Mouse (Mus musculus) cerebellum, postnatal 25 days (tissue): ENCODE data around the gene Sptbn1.

ENCODE experiments used
- DNase-seq, 2 experiments: peaks; one replicate each; pipeline ENCODE4 v3.0.0; 2021; ENCODE audit warnings: mixed read lengths in 2 of 2

Sptbn1 gene

DNA sequence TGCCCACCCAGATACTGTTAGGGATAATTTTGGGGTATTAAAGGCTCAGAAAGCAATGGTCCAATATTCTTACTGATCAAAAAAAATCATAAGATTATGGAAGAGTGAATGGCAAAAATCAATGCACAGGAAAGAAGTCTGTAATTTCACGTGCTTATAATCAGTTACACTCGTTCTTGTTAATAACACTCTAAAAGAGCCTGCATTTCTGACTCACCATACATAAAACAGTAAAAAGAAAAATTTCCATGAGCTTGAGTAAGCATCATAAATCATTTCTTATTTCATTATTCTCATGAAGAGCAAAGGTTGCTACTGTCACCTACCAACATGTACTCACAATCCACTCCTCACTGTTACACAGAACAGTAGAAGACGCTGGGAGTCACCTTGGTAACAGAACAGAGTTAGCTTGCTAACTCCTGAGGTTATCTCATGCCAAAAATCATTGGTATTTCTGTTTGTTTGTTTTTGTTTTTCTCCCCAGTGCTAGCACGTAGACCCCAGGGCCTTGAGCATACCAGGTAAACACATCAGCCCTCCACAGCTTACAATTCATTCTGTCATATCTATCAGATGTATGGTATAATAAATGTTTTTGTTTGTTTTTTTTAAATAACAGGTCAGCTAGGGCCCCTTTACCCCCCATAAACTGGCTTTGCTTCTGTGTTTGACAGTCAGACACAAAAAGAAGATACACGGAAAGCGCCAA, 57.7 kb downstream of the Sptbn1 start:
- DNase-seq: no peak

DNA sequence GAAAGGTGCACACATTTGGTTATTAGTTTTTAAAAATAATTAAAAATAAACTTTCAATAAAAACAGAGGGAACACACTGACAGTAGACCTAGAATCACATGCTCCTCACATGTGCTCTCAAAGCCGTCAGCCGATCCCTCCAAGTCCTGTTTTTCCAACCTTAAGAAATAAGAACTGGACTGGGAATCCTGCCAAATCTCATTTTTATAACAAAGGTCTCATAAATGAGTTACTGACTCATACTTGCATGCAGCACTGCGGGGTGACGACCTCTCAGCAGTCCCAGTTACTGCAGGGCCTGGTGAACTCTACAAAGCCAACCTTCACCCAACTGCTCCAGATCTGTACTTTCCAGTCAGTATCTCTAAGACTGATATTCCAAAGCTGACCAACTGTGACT, 58.5 kb downstream of the Sptbn1 start:
- DNase-seq: peak in 1 of 2 experiments; percentile 46

DNA sequence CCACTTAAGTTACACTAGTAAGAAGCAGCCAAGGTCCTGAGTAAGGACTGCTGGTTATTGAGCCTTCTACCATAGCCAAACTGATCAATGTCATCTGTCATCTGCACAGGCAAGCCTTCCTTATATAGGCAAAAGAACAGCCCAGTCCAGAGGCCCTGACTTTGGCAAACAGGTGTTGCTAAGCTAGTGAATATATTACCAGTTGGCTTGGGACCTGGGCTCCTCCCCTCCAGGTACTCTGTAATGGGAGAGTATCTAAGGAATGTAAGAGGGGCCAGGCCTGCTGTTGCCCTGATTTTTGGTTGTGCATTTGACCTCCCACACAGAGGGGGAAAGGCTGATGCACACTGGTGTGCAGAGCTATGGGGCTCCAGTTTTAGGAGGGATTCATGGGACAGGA, 63.6 kb downstream of the Sptbn1 start:
- no peak for DNase-seq

DNA sequence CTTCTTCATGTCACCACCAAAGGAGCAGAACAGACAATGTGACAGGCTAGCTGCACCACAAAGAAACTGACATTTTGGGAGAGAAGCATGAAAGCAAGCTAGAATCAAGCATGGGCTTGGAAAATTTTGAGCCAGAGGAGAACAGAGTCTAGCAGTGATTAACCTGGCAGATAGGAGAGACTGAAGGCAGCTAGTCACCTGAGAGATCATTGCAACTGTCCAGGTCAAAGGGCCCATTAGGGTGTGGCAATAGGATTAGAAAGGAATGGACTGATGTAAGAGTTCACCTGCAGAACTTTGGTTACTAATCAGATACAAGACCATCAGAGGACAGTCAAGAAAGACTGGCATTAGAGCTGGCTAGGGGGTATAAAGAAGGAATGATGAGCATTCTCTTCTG, 67.6 kb downstream of the Sptbn1 start:
- DNase-seq: no peak

DNA sequence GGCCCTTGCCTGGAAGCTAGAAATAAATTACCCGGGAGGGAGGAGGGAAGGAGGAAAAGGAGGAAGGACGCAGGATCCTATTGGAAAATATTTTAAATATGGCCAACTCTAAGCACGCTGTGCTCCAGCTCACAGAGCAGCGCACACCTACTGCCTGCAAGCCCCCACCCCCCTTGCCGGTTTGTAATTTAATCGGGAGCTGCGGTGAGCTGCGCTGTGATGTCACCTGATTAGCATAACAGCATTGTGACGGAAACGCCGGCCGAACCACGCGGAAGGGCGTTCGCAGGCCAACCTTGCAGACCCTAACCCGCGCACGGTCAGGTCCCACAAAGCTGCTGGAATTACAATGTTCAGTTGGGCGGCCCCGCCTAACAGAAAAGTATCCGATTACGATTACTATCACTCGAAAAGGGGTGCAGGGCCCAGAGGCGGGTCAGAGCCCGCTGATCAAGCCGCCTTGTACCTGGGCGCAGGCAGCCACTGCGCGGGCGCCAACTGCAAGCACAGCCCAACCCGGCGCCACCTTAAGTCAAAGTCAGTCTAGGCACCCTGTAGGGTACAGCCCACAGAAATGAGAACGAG, 69.8 kb downstream of the Sptbn1 start:
- peak; percentile 66 to 68 for DNase-seq

DNA sequence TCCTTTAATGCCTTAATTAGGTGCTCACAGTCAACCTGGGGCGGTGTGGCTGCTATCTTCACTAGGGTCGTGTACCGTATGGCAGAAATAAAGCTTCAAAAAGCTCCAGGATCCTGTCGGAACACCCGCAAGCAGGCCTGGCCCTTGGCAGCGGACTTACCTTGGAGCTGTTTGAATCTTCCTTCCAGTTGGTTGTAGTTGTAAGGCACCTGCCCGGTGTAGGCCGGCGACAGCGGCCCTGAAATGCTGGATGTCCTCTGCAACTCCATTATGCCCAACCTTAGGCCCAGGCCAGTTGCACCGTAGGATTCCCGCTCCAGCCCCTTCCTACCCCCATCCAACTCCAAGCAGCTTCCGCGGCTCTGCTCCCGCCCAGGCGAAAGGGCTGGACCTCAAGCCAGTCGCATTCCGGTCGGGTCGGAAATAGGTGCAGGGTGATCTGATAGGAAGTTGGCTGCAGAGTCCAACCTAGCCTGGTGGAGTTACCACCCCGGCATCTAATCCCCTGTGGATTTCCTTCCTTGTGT, 70.3 kb downstream of the Sptbn1 start:
- DNase-seq: peak; percentile 69 to 70

DNA sequence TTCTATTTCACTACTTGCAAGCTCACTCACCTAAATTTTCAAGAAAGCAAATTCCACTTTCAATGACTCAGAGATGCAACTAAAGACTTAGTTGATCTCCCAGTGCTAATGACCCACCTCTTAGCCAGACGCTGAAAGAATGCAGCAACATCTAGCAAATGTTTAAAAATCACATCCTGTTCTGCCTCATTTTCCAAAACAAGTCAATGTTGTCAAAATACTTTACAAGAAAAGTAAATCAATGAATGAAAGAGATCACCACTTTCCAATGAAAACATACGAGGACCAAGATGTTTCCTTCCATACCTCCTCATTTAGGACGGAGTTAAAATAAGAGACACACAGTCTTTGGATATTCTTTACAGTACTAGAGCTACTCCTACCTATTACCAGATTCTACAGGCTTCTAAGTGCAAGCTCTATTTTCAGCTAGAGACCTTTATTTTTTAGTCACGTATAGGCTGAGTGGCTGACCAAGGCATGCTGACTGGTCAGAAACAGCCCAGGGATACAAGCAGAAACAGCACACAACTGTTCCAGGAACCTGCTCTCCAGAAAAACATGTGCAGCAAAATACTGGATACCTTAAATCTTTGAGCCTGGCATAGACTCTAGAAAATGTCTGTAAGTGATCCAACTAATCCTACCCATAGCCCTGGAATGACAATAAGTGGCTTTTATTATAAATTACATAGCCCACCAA, 71.5 kb downstream of the Sptbn1 start:
- DNase-seq: no peak

DNA sequence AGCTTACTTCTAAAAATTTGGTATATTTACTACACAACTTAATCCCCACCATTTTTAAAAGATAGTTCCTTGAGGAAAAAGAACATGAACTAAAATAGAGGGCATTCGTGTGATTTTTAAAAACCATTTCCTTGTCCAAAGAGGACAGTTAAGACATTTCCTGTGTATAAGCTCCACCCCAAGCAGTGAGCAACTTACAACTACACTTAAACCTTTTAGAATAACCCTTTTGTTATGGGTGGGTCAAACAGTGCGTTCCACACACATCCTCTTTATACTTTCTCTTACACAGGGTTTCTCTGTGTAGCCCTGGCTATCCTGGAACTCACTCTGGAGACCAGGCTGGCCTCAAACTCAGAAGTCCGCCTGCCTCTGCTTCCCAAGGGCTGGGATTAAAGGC, 72.2 kb downstream of the Sptbn1 start:
- DNase-seq: no peak

DNA sequence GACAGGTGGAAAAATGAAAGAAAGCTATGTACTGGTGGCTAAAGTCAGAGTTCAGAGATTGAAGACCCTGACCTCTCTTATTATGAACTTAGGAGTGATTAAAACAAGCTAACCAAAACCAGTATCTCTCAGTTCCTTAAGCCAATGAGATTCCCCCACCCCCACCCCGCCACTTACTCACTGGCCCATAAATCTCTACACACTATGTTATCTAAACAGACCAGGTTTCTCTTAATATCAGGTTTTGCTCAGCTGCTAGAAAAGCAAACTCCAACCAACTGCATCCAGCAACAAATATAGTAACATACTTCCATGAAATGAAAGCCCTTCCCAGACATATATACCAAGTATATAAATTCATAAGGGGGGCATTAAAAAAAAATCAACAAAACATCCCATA, 73.2 kb downstream of the Sptbn1 start:
- no peak for DNase-seq

DNA sequence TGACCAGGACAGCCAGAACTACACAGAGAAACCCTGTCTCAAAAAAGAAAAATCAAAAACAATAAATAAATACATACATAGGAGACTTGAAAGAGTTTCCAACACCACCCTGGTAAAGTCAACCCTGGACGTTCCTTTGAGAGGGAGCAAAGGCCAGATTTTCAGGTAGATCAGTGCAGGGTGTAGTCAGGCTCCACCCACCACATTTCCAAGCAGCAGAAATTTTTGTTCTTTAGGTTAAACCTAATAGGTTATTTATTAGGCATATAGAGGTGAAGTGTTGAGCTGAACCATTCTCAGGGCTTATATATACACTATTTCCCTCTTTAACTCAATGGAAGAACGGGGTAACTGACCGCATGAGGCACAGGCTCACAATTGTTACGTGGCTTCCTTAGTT, 77.0 kb downstream of the Sptbn1 start:
- DNase-seq: no peak

DNA sequence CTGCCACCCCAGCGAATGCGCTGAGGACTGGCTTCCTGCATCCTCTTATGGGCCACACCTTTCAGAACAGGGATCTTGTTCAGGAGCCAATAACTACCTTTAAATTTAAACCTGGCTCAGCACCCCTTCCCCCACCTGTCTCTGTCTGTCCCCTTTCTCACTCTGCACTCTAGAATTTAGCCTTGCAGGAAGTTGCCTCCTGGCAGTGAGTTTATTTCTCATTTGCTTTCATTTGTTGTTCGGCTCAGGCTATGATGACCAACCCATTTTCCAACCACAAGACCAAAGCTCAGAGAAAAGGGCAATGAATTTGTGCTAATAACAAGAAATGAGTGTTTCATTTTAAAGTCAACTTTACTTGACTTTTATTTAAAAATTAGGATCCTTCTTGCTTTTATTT, 77.9 kb downstream of the Sptbn1 start:
- no peak for DNase-seq

DNA sequence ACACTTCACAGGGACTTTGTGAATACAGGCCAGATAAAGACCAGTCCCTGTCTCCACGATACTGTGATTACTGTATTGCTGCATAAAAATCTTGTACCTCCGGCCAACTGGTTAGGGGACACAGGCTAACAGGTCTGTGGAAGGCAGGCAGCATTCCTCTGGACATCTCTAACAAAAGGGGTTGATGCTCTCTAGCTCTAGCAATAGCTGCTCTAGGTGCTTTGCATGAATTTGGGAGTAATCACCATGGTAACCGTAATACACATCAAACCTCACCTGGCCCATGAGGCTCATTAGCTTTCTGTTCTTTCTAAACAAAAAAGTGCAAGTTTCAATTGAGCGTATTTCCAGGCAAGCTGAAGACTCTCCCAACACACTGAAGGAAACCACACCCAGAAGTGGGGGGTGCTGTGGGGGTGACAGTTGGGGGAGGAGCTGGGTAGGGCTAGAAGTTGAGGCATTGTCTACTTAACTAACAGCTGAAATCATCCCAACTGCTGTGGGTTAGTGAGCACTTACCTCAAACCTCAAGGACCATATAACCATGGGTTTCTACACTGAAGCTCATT, 81.0 kb downstream of the Sptbn1 start:
- no peak for DNase-seq

DNA sequence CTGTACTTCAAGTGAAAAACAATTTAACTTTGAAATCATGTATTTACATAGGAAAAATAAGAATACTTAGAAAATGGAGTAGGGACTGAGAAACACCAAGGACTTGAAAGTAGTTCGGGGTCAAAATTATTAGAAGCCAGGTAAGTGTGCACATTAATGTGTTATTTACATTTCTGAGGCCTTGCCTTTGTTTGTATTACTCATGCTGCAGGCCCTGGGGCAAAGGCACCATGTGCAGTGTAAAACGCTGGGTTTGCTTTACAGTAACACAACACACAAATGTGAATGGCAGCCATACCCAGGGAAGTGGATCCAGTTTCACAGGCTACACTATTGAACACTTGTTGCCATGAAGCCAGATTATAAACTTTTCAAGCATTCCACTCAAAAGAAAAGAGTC, 83.4 kb downstream of the Sptbn1 start:
- no peak for DNase-seq

DNA sequence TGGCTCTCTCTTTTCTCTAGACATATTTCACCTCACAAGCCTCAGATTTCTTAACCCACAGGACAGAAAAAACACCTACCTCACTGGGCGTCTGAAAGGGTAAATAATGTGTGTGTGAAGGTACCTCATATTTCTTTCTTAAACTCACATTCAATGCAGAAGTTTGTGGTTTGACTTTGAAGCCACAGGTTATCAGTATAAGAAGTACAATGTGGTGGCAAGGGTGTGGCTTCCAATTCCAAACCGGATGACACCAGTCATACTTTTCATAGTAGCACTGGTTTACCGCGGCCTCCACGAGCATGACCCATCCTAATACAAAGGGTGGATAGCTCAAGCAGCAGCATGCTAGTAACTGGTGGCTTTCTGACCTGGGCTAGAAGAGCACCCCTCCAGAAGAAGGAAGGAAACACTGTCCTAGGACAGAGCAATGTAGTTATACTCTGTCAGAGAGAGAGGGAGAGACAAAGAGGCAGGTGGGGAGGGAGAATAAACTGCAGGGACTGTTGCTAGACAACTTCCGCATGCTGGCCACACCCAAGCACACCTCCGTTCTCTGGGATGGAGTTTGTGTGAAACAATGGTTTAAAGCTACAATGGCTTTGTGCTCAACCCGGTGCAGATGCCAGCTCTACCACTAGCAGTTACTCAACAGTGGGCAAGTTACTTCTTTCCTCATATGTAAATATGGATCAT, 85.1 kb downstream of the Sptbn1 start:
- DNase-seq: no peak

DNA sequence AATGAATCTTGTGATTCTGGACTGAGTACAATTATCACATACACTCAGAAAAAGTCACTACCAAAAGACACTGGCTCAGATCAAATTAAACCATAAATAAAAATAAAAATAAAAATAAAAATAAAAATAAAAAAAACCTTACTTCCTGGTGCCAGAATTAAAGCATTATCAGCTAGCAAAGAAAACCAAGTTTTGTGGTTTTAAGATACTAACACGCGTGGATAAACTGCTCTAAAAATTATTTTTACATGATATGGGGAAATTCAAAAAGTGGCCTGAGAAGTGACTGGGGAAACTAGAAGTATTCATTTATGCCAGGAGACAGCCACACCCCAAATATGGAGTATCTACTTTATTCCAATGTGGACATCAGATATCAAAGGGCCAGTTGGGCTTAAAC, 89.8 kb downstream of the Sptbn1 start:
- DNase-seq: no peak

DNA sequence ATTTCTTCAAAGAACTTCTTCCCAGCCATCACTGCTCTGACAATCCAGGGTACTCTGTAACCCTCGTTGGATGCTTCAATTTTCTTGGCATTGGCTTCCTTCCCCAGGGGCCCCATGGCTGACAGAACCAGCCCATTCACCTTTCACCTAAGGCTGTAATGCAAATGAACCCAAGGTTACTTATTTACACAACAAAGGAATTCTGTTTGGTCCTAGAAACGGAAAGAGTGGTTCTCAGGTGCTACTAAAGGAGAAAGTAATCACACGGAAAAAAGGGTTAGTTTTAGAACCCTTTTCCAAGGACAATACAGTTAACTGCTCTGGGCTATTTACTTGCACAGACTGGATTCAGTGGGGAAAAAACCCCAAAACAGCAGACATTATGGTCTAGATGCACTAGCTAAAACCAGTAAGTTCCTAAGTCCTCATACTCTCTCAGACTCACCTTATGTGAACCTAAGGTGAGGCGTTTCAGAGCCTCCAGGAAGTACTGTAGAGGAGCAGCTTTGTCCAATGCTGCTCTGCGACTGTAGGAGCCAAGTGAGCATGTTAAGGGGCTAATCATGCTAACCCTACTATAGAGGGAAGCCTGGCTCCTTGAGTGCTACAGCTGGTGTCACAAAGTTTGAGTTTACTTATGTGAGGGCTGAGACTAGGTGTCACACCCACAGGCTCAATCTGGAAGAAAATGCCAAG, 90.7 kb downstream of the Sptbn1 start:
- no peak for DNase-seq

DNA sequence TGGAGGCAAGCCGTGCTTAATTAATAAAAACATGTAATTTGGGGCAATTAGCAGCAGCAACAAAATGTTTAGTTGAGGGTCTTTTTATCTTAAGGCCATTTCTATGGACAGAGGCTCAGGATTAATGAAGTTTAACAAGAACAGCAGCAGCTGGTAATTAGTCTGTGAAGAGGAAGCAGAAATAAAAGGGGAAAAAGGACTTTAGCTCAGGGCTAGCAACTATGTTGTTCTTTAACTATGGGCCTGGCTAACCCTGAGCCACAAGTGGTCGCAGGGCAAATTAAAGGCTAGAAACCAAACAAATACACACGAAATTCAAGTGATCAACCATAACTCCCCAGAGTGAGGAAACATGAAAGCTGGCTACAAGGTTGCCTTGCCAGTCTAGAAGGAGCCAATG, 91.9 kb downstream of the Sptbn1 start:
- DNase-seq: no peak

DNA sequence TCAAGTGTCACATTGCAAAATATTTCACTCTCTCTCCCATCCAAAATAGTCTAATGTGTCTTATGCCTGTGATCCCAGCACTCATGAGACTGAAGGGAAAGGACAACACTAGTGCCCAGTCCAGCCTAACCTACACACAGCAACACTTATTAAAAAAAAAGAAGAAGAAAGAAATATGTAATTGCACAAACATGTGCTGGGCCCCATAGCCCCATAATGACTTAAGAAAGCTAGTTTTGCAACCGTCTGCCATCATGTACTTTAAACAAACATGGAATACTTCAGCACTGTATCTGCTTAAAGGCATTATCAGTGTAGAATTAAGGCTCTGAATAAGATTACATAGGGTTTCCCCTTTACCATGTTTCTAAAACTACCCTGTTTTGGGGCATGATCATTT, 92.4 kb downstream of the Sptbn1 start:
- no peak for DNase-seq

DNA sequence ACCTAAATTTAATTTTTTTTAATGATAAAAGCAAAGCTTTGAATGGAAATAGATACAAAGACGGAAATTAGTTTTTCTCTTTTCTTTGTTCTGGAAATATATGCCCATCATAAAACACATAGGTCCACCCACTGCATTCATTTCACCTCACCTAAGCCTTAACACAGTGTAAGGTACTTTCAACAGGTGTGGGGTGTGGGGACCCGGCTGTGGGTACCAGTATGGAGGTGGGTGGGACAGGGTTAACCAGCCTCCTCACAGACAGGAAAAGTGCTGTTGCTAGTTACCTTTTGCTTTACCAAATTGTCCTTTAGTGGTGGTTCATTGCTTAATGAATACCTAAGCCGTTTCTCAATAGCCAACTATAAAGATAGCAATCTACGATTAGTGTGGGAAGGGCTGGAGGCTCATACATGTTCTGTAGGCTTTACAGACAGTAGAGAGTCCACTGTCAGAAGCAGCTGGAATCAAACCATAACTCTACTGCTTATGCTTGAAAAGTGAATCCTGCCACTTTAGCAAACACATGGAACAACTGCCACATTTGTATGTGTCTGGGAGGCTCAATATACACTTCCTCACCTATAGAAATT, 96.3 kb downstream of the Sptbn1 start:
- DNase-seq: no peak

DNA sequence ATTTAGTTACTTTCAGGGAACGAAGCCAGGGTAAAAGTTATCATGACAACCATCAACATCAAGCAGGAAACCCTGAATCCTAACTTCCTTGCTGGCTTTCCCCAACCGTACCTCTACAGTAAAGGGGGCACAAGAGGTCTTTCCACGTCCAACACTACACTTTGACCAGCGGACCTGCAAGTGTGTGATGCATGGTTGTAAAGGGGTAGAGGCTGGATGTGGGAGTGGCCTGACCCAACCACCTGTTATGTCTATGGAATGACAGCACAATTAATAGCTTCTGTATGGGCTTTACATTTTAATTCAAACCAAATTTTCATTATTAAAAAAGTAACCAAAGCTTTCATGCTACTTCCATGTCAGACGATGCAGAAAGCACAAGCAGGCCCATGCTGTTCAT, 96.8 kb downstream of the Sptbn1 start:
- DNase-seq: no peak

DNA sequence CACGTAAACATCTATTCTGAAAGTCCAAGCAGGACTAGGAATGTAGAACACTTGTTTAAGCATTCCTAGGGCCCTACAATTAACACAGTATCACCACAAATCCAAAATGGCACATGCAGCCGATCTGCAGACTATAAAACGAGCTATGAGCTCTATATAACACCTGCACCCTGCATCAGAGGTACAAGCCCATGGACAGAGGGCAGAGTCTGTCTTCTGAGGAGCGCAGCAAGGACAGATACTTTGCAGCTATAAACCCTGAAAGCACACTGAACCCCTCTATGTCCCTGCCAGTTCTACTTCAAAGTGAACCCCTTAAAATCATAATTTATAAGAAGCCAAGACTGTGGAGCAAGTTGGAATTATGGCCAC, 101.4 kb downstream of the Sptbn1 start:
- DNase-seq: no peak

DNA sequence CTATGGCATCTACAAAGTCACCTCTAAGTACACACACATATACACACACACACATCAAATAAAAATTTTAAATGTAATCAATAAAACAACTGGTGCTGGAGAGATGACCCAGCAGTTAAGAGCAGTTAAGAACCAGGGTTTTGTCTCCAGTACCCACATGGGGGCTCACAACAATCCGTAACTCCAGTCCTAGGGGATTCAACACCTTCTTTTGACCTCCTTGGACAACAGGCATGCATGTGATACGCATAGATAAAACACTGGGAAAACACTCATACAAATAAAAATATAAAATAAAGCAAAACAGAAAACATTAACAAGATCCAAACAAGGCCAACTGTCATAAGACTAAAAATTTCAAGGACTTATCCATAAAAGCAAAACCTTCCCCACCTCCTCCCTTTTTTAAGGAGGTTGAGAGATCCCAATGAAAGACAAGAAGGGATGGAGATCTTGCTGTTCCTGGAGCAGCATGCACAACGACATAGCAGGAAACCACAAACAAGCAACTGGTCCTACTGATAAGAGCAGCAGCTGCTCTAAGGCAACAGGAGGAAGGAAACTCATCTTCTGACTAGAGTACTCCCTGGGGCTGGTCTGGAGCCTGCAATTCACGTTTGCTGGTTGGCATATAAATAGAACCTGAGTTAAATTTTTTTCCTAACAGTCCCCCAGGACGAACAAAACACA, 102.0 kb downstream of the Sptbn1 start:
- no peak for DNase-seq
